ENCODE assay signal across 17 mouse cellular contexts in the genomic region with DNA sequence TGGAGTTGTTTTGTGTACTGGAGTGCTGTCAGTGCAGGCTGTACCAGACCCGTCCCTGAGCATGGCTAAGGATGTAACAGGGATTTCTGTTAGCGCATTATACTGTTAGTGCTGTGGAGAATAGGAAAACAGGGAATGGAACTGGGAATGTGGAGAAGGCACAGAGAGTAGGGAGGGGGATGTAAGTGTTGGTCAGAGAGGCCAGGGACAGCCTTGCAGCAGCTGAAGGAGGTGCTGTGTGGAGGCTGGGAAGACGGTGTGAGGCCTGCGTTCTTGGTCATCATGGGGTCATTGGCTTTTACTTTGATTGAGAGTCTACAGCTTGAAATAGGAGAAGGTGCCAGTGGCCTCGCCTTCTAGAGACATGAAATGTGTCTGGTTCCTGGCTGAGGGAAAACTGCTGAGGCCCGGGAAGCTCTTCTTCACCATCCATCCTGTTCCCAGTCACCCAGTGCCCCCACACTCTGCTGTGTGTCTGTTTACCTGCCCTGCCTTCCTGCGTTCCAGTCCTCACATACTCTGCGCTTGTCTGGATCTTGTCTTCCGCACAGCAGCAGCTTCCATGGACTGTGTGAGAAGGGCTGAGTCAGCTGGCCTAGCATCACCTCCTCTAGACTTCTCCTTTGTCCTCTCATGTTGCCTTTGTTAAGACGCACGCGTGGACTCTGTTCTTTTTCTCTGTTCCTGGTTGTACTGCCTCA. TPM values are rescaled to one million over a fixed set of nuclear protein-coding genes. Genes with fewer than 3 reads are reported as not detected.
DNase-seq lines count a peak whose midpoint lies in the region; ATAC-seq and TF ChIP-seq lines count a peak whose summit lies in the region.
"Had no signal": no experiment of that assay in that cellular context is flagged by ENCODE, and none has a peak within 500 bp of the region (broad histone marks: within the 10 kb centered on the region; RNA-seq: fewer than 3 reads in every experiment).

No protein-coding gene starts in this region.

- peaks cover 4% of the 10 kb centered on the region; the same call in 1 of the 2 replicates for H3K4me1 ChIP-seq in forebrain, embryonic 12.5 days
- H3K4me1 ChIP-seq in forebrain, postnatal 0 days (ENCODE audit: insufficient read depth), result no peaks in the 10 kb centered on the region
- no peaks in the 10 kb centered on the region for H3K4me1 ChIP-seq in hindbrain, postnatal 0 days (ENCODE audit: insufficient read depth, low read length)
- no peaks in the 10 kb centered on the region for H3K4me1 ChIP-seq in hindbrain, embryonic 16.5 days (ENCODE audit: control insufficient read depth, insufficient read depth, low read depth, low read length)
- H3K4me1 ChIP-seq in midbrain, embryonic 13.5 days (replicated peaks), result 0 out of 2 replicates have a peak, but pooled peaks cover 2% of the 10 kb centered on the region
- H3K4me1 ChIP-seq in midbrain, embryonic 15.5 days, result no peaks in the 10 kb centered on the region
- H3K4me1 ChIP-seq: embryonic facial prominence, embryonic 13.5 days; liver, embryonic 13.5 days had no signal

- no peak for ATAC-seq in forebrain, embryonic 12.5 days (ENCODE audit: low FRiP score)
- no peak for ATAC-seq in forebrain, postnatal 0 days
- peak; percentile 32; the same call in 1 of the 2 replicates for ATAC-seq in hindbrain, postnatal 0 days
- no peak for ATAC-seq in hindbrain, embryonic 16.5 days
- no peak for ATAC-seq in midbrain, embryonic 13.5 days
- no peak for ATAC-seq in midbrain, embryonic 15.5 days (replicated peaks)
- ATAC-seq: intestine, postnatal 0 days; lung, postnatal 0 days had no signal

- no peaks in the 10 kb centered on the region for H3K9me3 ChIP-seq in forebrain, embryonic 12.5 days
- H3K9me3 ChIP-seq in forebrain, postnatal 0 days (ENCODE audit: low read length), result no peaks in the 10 kb centered on the region
- no peaks in the 10 kb centered on the region for H3K9me3 ChIP-seq in hindbrain, postnatal 0 days (ENCODE audit: low read length)
- H3K9me3 ChIP-seq in hindbrain, embryonic 16.5 days (ENCODE audit: control insufficient read depth, low read length), result no peaks in the 10 kb centered on the region
- no peaks in the 10 kb centered on the region for H3K9me3 ChIP-seq in midbrain, embryonic 13.5 days
- H3K9me3 ChIP-seq in midbrain, embryonic 15.5 days, result no peaks in the 10 kb centered on the region
- H3K9me3 ChIP-seq: embryonic facial prominence, embryonic 13.5 days; heart, embryonic 12.5 days; liver, embryonic 13.5 days; megakaryocyte, embryonic 14.5 days had no signal

- DNase-seq in forebrain, postnatal 0 days, result no peak
- peak; percentile 18 for DNase-seq in hindbrain, postnatal 0 days (ENCODE audit: low spot score)
- peak; percentile 49 for DNase-seq in yolk sac, embryonic 10.5 days (ENCODE audit: low spot score)
- DNase-seq: cerebellum, postnatal 14 days; liver, embryonic 13.5 days; right cerebral cortex, postnatal 4 days; thymus, postnatal 25 days had no signal

- TF ChIP-seq CTCF in forebrain, postnatal 0 days (IDR thresholded peaks at IDR 0.05; ENCODE audit: low read depth), result no peak
- no peak for TF ChIP-seq CTCF in hindbrain, postnatal 0 days (IDR thresholded peaks at IDR 0.05; ENCODE audit: low read depth)

- peak overlapping the region; percentile 36; the same call in 1 of the 2 replicates for H3K27ac ChIP-seq in forebrain, embryonic 12.5 days
- H3K27ac ChIP-seq in forebrain, postnatal 0 days (ENCODE audit: low read depth, low read length), result no peak overlapping the region
- H3K27ac ChIP-seq in hindbrain, postnatal 0 days, result no peak overlapping the region
- H3K27ac ChIP-seq in hindbrain, embryonic 16.5 days (ENCODE audit: low read depth, low read length), result no peak overlapping the region; the same call in 1 of the 2 replicates
- 0 out of 2 replicates have a peak overlapping the region, but pooled peaks have one; percentile 4 for H3K27ac ChIP-seq in midbrain, embryonic 13.5 days
- no peak overlapping the region for H3K27ac ChIP-seq in midbrain, embryonic 15.5 days
- H3K27ac ChIP-seq: embryonic facial prominence, embryonic 13.5 days; liver, embryonic 13.5 days had no signal

- no peak overlapping the region for H3K4me2 ChIP-seq in forebrain, embryonic 12.5 days
- no peak overlapping the region for H3K4me2 ChIP-seq in forebrain, postnatal 0 days (ENCODE audit: low read depth)
- no peak overlapping the region for H3K4me2 ChIP-seq in hindbrain, postnatal 0 days (ENCODE audit: low read depth, low read length)
- no peak overlapping the region for H3K4me2 ChIP-seq in hindbrain, embryonic 16.5 days (ENCODE audit: low read length)
- H3K4me2 ChIP-seq in midbrain, embryonic 13.5 days (replicated peaks), result no peak overlapping the region
- no peak overlapping the region for H3K4me2 ChIP-seq in midbrain, embryonic 15.5 days
- H3K4me2 ChIP-seq: embryonic facial prominence, embryonic 13.5 days; heart, embryonic 12.5 days; liver, embryonic 13.5 days had no signal

- no peaks in the 10 kb centered on the region for H3K27me3 ChIP-seq in forebrain, embryonic 12.5 days
- no peaks in the 10 kb centered on the region for H3K27me3 ChIP-seq in forebrain, postnatal 0 days (ENCODE audit: insufficient read depth, low read length)
- H3K27me3 ChIP-seq in hindbrain, postnatal 0 days (ENCODE audit: insufficient read depth, low read length), result no peaks in the 10 kb centered on the region
- no peaks in the 10 kb centered on the region for H3K27me3 ChIP-seq in hindbrain, embryonic 16.5 days (replicated peaks; ENCODE audit: control insufficient read depth, insufficient read depth, low read length)
- H3K27me3 ChIP-seq in midbrain, embryonic 13.5 days, result no peaks in the 10 kb centered on the region
- no peaks in the 10 kb centered on the region for H3K27me3 ChIP-seq in midbrain, embryonic 15.5 days (replicated peaks)
- H3K27me3 ChIP-seq: CH12.LX; embryonic facial prominence, embryonic 13.5 days; heart, embryonic 12.5 days; liver, embryonic 13.5 days; megakaryocyte, embryonic 14.5 days had no signal

- H3K9ac ChIP-seq in forebrain, embryonic 12.5 days, result no peak overlapping the region
- no peak overlapping the region for H3K9ac ChIP-seq in forebrain, postnatal 0 days
- H3K9ac ChIP-seq in hindbrain, postnatal 0 days (replicated peaks; ENCODE audit: low read length), result no peak overlapping the region
- H3K9ac ChIP-seq in hindbrain, embryonic 16.5 days (ENCODE audit: low read depth, low read length), result no peak overlapping the region
- H3K9ac ChIP-seq in midbrain, embryonic 13.5 days (replicated peaks), result no peak overlapping the region
- no peak overlapping the region for H3K9ac ChIP-seq in midbrain, embryonic 15.5 days
- H3K9ac ChIP-seq: embryonic facial prominence, embryonic 13.5 days; heart, embryonic 12.5 days; liver, embryonic 13.5 days had no signal

- peaks cover 55% of the 10 kb centered on the region for H3K36me3 ChIP-seq in forebrain, embryonic 12.5 days (replicated peaks)
- no peaks in the 10 kb centered on the region for H3K36me3 ChIP-seq in forebrain, postnatal 0 days (ENCODE audit: insufficient read depth)
- peaks cover 4% of the 10 kb centered on the region; the same call in 1 of the 2 replicates for H3K36me3 ChIP-seq in hindbrain, postnatal 0 days (ENCODE audit: insufficient read depth, low read length)
- no peaks in the 10 kb centered on the region; the same call in 1 of the 2 replicates for H3K36me3 ChIP-seq in hindbrain, embryonic 16.5 days (ENCODE audit: control insufficient read depth, insufficient read depth, low read length)
- peaks cover 26% of the 10 kb centered on the region for H3K36me3 ChIP-seq in midbrain, embryonic 13.5 days
- H3K36me3 ChIP-seq in midbrain, embryonic 15.5 days (replicated peaks), result no peaks in the 10 kb centered on the region

- no peak overlapping the region for H3K4me3 ChIP-seq in forebrain, embryonic 12.5 days (replicated peaks)
- no peak overlapping the region for H3K4me3 ChIP-seq in forebrain, postnatal 0 days (ENCODE audit: low read depth, low read length)
- H3K4me3 ChIP-seq in hindbrain, postnatal 0 days (ENCODE audit: low read length), result no peak overlapping the region
- no peak overlapping the region for H3K4me3 ChIP-seq in hindbrain, embryonic 16.5 days (ENCODE audit: low read length)
- H3K4me3 ChIP-seq in midbrain, embryonic 13.5 days (replicated peaks), result no peak overlapping the region
- no peak overlapping the region for H3K4me3 ChIP-seq in midbrain, embryonic 15.5 days
- H3K4me3 ChIP-seq: embryonic facial prominence, embryonic 13.5 days; heart, embryonic 12.5 days; liver, embryonic 13.5 days; megakaryocyte, embryonic 14.5 days had no signal

- 76% methylated on average over 12 of the region's 12 CpGs for WGBS in forebrain, embryonic 12.5 days
- 73% methylated on average over 12 of the region's 12 CpGs for WGBS in forebrain, postnatal 0 days
- 70% methylated on average over 12 of the region's 12 CpGs for WGBS in hindbrain, postnatal 0 days
- 67% methylated on average over 12 of the region's 12 CpGs for WGBS in hindbrain, embryonic 16.5 days
- WGBS in midbrain, embryonic 13.5 days, result 81% methylated on average over 12 of the region's 12 CpGs
- 71% methylated on average over 12 of the region's 12 CpGs for WGBS in midbrain, embryonic 15.5 days

RNA-seq across cellular contexts. Expression of gene Vrk1, which starts 50.0 kb away (rescaled TPM):
- polyA plus RNA-seq in forebrain, embryonic 12.5 days (2016; fragmentation: Nextera tagmentation; extraction: Ambion mirVana), result 97.7 and 106 TPM in 2 replicates
- 30.5 and 34.9 TPM in 2 replicates for total RNA-seq in forebrain, postnatal 0 days (2014; rRNA removed)
- polyA plus RNA-seq in forebrain, postnatal 0 days (2015; fragmentation: Nextera tagmentation; extraction: Ambion mirVana), result 50.5 and 51.5 TPM in 2 replicates
- 13.5 and 17.7 TPM in 2 replicates for total RNA-seq in hindbrain, postnatal 0 days (2014; rRNA removed)
- polyA plus RNA-seq in hindbrain, postnatal 0 days (2015; fragmentation: Nextera tagmentation; extraction: Ambion mirVana), result 32.0 and 35.8 TPM in 2 replicates
- polyA plus RNA-seq in hindbrain, embryonic 16.5 days (2015; fragmentation: Nextera tagmentation; extraction: Ambion mirVana), result 29.3 and 31.7 TPM in 2 replicates
- polyA plus RNA-seq in midbrain, embryonic 13.5 days (2015; fragmentation: Nextera tagmentation; extraction: Ambion mirVana), result 50.9 and 55.9 TPM in 2 replicates
- 31.6 and 32.6 TPM in 2 replicates for polyA plus RNA-seq in midbrain, embryonic 15.5 days (2015; fragmentation: Nextera tagmentation; extraction: Ambion mirVana)

Comparison
In these comparisons a context has a peak if more than half of its experiments do, and no peak if none do; other contexts are left out.
1. H3K27ac ChIP-seq: peak in forebrain, embryonic 12.5 days (single experiment) and midbrain, embryonic 13.5 days (single experiment); none in forebrain, postnatal 0 days (single experiment), hindbrain, postnatal 0 days (single experiment), hindbrain, embryonic 16.5 days (single experiment) and midbrain, embryonic 15.5 days (single experiment).